Mouse (Mus musculus) C2C12 (cell line): ENCODE data around the gene Zfp229.

Experiments used
- CEBPB ChIP-seq: IDR thresholded peaks from one replicate; pipeline ENCODE4 v1.6.1; 2011; ENCODE audit warnings: low read depth, mild to moderate bottlenecking, control low read depth, moderate library complexity
- CTCF ChIP-seq: IDR thresholded peaks from one replicate; pipeline ENCODE4 v1.5.1; 2011; ENCODE audit not compliant: control insufficient read depth, insufficient read depth, insufficient read length
- FOSL1 ChIP-seq: IDR thresholded peaks from one replicate; pipeline ENCODE4 v1.8.0; 2011; ENCODE audit warnings: mild to moderate bottlenecking, low read length; ENCODE audit not compliant: poor library complexity, insufficient read depth, severe bottlenecking
- MAX ChIP-seq: IDR thresholded peaks from one replicate; pipeline ENCODE4 v1.6.1; 2011; ENCODE audit warnings: mild to moderate bottlenecking, control low read depth
- MYOD1 ChIP-seq: IDR thresholded peaks from one replicate; pipeline ENCODE4 v1.6.1; 2011; ENCODE audit warnings: low read depth; ENCODE audit not compliant: control insufficient read depth, insufficient read length
- MYOG ChIP-seq: IDR thresholded peaks from one replicate; pipeline ENCODE4 v1.6.1; 2011; ENCODE audit not compliant: control insufficient read depth, insufficient read length; ENCODE audit errors: extremely low read depth
- USF1 ChIP-seq: IDR thresholded peaks from one replicate; pipeline ENCODE4 v1.6.1; 2011; ENCODE audit warnings: low read depth, mild to moderate bottlenecking, control low read depth, moderate library complexity

GRCm38 (mm10) chr17:21708401-21708800, 22.2 kb upstream of the Zfp229 start:
- TF ChIP-seq MAX (no peak), CTCF (no peak), CEBPB (no peak), MYOG (no peak), USF1 (no peak), MYOD1 (no peak), FOSL1 (no peak)
